Mouse (Mus musculus): Measurements from ENCODE around the gene Pacrg.

The Pacrg gene

GRCm38 (mm10) chr17:10840148-10840707 is at the start of gene Pacrg, which contains the start of gene Prkn:
Pacrg (minus strand) TSS chr17:10840311.
Prkn (plus strand) TSS chr17:10840384.
- in situ Hi-C loops (cut with MboI, MseI), result no loop called here

- in situ Hi-C loops (cut with MboI, MseI), result no loop called here
These were observed 47.8 kb upstream of the Pacrg start for GRCm38 (mm10) chr17:10887924-10888323.

GRCm38 (mm10) chr17:10882260-10882659 is 42.1 kb upstream of the Pacrg start:
- in situ Hi-C loops (cut with MboI, MseI), result no loop called here

- in situ Hi-C loops (cut with MboI, MseI), result no loop called here
These were observed 38.9 kb upstream of the Pacrg start for GRCm38 (mm10) chr17:10878986-10879385.

GRCm38 (mm10) chr17:10874208-10875187 is 34.4 kb upstream of the Pacrg start:
- in situ Hi-C loops (cut with MboI, MseI), result no loop called here

GRCm38 (mm10) chr17:10854207-10854606 is 14.1 kb upstream of the Pacrg start:
- in situ Hi-C loops (cut with MboI, MseI), result no loop called here

- in situ Hi-C loops (cut with MboI, MseI), result no loop called here
These were observed 655 bp upstream of the Pacrg start for GRCm38 (mm10) chr17:10840731-10841201.

- in situ Hi-C loops (cut with MboI, MseI), result no loop called here
These were observed 21.1 kb downstream of the Pacrg start for GRCm38 (mm10) chr17:10818971-10819370.

GRCm38 (mm10) chr17:10808571-10808970 is 31.5 kb downstream of the Pacrg start:
- in situ Hi-C loops (cut with MboI, MseI), result no loop called here

- in situ Hi-C loops (cut with MboI, MseI), result no loop called here
These were observed 32.7 kb downstream of the Pacrg start for GRCm38 (mm10) chr17:10807261-10807998.

- in situ Hi-C loops (cut with MboI, MseI), result no loop called here
These were observed 33.4 kb downstream of the Pacrg start for GRCm38 (mm10) chr17:10806692-10807091.

- in situ Hi-C loops (cut with MboI, MseI), result loop anchor here (10.0 kb wide), 1 partner anchor 1307 kb away; no protein-coding TSS in a partner anchor
These were observed 48.5 kb downstream of the Pacrg start for GRCm38 (mm10) chr17:10791661-10792060.

GRCm38 (mm10) chr17:10784401-10784920 is 55.6 kb downstream of the Pacrg start:
- in situ Hi-C loops (cut with MboI, MseI), result no loop called here

GRCm38 (mm10) chr17:10776503-10776902 is 63.6 kb downstream of the Pacrg start:
- in situ Hi-C loops (cut with MboI, MseI), result no loop called here

GRCm38 (mm10) chr17:10774468-10774867 is 65.6 kb downstream of the Pacrg start:
- in situ Hi-C loops (cut with MboI, MseI), result no loop called here

- in situ Hi-C loops (cut with MboI, MseI), result no loop called here
These were observed 67.9 kb downstream of the Pacrg start for GRCm38 (mm10) chr17:10772207-10772606.

- in situ Hi-C loops (cut with MboI, MseI), result no loop called here
These were observed 70.2 kb downstream of the Pacrg start for GRCm38 (mm10) chr17:10769873-10770272.

GRCm38 (mm10) chr17:10766735-10767406 is 73.2 kb downstream of the Pacrg start:
- in situ Hi-C loops (cut with MboI, MseI), result no loop called here

- in situ Hi-C loops (cut with MboI, MseI), result no loop called here
These were observed 75.8 kb downstream of the Pacrg start for GRCm38 (mm10) chr17:10764343-10764742.

- in situ Hi-C loops (cut with MboI, MseI), result no loop called here
These were observed 82.7 kb downstream of the Pacrg start for GRCm38 (mm10) chr17:10757455-10757854.
